Mouse (Mus musculus) ovary, postnatal 14 days (tissue): ENCODE measurements around the gene Ptpn9.

Experiments used
- DNase-seq: peaks from one replicate; pipeline ENCODE4 v3.0.0; 2022; ENCODE audit warnings: low spot score

The Ptpn9 gene

DNA sequence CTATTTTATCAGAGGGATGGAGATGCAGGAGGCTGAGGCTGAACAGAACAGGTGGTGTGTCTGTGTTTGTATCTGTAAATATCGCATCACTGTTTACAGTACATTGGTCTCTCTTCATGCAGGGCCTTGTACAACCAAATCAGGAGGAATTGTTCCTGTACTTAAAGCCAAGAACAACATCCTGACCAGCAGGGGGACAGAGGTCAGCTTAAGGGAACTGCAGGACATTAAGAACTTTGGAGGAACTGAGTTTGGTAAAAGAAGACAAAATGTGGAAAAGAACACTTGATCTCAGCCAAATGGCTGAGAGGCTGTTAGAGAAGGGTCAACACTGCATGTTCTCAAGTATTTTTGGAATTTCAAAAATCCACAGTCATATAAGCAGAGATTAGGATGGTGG, 20.0 kb downstream of the Ptpn9 start:
- no peak for DNase-seq

DNA sequence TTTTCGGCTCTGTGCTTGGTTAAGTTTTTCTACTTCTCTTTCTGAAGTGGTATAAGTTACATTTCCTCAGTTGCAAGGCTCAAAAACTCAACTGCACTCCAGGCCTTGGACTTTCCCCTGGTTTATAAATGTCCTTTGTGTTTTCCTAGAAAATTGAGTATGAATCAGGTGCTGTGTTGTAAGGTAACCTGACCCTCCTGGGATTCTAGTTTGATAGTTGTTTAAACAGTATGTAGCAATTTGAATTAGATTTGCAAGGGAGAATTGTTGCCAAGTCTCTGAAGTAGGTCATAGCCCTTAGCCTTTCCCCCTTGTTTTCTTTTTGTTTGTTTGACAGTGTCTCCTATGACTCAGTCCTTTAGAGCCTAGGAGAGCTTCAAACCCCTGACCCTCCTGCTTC, 22.9 kb downstream of the Ptpn9 start:
- DNase-seq, result no peak

DNA sequence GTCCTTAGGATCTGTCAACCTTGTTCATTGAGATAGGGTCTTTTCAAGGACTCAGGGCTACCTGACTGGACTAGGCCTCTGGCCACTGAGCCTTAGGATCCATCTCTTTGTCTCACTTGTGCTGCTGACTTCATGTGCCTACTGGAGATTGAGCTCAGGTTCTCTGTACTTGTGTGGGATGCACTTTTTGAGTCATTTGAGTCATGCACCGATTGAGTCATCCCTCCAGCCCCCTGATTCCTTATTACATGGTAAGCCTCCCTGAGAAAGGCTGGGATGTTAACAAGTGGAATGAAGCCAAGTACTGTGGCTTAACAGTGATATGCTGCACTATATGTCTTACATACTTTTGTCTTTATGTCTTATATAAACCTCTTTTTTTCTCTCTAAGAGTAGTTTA, 37.0 kb downstream of the Ptpn9 start:
- DNase-seq, result no peak

DNA sequence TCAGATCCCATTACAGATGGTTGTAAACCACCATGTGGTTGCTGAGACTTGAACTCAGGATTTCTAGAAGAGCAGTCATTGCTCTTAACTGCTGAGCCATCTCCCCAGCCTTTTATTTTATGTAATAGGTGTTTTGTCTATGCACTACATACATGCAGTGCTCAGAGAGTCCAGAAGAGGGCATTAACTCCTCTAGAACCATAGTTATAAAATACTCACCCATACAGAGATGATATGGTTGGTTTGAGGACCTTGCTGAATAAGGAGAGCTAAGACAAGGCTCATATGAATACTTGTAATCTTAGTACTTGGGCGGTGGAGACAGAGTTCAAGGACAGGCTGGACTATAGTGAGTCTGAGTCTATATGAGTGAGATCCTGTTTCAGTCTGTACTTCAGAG, 61.5 kb downstream of the Ptpn9 start:
- peak; percentile 41 for DNase-seq

DNA sequence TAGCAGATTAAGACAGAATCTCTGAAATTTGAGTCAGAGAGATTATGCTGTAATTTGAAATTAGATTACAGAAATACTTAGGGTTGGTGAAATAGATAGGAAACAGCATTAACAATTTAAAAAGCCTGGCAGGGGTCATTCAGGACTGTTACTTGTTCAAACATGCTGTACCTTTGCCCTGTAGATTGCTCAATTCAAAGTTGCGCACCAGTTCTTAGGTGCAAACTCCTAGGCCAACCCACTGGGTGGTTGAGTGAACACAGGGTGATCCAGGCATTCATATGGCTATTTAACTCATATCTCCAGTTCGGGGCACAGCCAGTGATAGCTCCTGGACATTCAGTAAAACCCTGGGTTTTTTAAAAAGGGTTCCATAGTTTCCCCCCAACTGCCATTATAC, 69.4 kb downstream of the Ptpn9 start:
- no peak for DNase-seq

DNA sequence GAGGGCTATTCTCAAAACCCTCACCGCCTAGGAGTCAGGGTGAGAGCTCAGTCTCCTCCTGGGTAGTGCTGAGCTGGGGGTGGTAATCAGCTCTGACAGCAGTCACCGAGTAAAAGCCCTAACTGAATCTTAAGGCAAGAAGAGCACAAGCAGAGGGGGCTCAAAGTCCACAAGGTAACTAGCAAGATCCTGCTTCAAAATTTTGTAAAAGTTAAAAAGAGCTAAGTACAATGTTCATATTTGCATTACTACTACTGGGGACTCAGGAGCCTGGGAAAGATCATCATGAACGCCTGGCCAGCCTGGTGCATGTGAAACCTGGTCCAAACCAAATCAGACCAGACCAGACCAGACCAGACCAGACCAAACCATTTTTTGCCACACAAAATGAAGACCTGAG, 73.5 kb downstream of the Ptpn9 start:
- no peak for DNase-seq

DNA sequence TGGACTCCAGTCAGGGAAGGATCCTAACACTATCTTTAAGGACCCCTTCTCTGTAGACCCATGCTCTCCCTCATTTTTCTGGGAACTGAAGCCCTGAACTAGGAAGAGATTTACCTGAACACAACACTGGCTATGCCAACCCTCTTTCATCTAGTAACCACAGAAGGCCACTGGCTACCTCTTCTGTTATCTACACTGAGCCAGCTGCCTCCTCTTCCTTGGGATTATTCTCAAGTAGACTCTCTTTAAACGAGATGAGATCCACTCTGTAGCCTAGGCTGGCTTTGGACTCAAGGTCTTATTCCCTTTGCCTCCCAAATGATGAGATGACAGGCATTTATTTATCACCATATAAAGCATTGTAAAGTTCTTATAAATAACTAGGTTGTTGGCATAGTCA, 75.5 kb downstream of the Ptpn9 start:
- DNase-seq, result no peak

DNA sequence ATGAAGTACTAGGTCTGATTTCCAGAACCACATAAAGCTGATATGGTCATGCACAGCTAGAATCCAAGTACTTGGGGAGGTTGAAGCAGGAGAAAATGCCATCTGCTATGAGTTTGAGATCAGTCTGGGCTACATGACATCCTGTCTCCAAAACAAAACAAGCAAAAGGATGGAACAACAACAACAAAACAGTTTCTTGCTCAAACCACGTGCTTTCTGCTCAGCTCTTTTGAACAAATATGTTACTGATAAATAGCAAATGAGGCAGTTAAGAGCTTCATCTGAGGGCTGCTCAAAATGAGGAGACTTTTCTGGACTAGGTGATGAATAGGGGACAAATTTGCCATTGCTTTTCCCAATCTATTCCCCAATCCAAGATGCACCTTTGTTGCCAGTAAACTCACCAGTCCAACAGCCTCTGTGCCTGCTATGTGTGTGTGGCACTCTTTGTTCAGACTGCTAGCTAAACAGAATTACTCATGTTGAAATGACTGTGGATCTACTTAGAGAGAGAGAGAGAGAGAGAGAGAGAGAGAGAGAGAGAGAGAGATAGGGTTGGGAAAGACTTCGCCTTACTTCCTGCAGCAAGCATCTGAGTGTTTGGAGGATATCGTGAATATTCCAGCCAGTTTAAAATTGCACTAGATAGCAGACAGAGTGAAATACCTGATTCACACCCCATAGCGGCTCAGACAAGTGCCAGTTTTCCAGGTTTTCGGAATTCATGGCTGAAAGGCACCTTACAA, 76.2 kb downstream of the Ptpn9 start:
- no peak for DNase-seq

DNA sequence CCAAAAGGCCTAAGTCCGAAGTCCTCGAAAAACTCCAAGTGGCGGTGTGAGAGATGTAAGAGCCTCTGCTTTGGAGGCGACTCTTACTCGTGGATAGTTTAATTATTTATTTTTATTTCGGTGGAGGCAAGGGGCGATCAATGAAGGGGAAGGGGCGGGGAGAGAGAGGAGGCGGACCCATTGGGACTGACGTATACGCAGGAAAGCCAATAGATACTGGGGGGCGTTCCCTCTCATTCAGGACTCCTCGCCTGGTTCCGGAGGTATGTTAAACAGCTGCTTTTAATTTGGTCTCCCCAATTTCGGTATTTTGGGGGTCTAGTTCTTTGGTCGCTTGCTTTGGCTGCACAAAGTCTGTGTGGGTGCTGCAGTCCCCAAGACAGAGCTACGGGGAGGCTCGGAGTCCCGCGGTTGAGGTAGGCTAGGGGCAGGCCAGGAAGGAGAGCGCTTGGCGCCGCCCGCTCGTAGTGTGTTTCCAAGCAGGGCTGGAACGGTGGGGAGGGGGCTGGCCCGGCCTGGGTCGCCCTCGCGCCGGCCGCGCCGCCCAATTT, 77.2 kb downstream of the Ptpn9 start, which contains the start of gene Sin3a:
Sin3a (plus strand) TSS at position 240 of the 551 bp plus-strand sequence.
- DNase-seq, result peak; percentile 46

DNA sequence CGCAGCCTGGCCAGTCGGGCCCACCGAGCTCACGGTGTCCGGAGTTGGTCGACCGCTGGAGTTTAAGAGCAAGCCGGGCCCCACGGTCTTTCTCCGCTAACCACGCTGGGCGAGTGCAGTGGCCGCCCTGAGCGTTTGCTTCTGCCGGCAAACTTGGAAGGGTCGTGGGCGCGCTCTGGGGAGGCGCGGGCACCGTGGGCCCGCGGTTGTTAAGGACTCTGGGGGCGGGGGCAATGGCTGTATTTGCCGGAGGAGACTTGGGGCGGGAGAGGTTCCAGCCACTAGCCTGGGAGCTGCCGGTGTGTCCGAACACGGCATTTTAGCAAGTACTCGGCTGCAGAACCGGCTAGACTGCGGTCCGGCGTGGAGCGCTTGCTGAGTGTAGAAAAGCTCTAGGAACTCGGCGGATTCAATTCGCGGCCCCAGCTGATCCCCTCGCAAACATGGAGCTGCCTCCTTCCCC, 77.8 kb downstream of the Ptpn9 start:
- DNase-seq, result no peak

DNA sequence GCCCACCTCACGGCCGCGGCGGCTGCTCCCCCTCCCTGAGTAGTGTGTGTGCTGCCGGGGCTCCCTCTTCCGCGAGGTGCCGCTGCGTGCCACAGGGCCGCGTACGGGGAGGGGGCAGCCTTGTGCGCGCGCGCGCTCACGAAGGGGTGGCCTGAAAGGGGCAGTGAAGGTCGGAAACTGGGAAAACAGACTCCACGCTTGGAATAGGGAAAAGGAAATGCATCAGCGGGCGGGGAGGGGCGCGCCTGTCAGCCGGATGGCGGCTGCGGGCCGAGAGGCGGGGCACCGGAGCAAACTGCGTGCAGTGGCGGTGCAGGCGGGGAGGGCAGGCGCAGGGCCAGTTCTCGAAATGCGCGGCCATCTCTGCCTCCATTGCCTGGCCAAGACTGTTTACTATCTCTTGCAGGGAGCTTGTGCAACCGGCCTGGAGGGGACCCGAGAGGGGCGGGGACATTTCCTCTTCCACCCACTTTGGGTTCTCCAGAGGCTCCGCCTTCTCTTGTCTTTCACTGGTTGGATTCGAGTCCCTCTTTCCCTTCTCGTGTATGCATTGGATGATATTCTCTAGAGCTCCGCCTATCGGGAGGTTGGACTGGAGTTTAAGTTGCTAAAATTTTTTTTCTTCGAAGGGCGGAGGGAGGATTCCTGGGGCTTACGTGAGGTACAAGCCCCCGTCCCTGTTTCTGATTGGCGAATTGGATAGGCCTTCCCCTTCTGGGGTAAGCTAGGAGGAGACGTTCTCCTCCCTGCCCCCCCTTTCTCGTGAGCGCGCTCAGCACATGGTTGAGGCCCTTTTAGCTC, 78.5 kb downstream of the Ptpn9 start:
- peak; percentile 88 for DNase-seq

DNA sequence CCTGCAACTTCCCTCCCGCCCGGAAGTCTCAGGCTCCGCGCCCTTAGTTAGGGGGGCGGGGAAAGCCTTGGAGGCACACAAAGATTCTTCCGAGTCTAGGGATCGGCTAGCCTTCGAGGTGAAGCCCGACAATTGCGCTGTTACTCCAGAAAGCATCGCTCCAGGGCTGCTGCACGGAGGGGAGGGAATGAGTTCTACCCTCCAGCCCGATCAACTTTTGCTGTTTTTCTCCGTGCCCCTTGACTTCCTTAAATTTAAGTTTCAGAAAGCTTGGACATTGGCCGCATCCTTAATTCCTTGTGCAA, 79.0 kb downstream of the Ptpn9 start:
- no peak for DNase-seq

DNA sequence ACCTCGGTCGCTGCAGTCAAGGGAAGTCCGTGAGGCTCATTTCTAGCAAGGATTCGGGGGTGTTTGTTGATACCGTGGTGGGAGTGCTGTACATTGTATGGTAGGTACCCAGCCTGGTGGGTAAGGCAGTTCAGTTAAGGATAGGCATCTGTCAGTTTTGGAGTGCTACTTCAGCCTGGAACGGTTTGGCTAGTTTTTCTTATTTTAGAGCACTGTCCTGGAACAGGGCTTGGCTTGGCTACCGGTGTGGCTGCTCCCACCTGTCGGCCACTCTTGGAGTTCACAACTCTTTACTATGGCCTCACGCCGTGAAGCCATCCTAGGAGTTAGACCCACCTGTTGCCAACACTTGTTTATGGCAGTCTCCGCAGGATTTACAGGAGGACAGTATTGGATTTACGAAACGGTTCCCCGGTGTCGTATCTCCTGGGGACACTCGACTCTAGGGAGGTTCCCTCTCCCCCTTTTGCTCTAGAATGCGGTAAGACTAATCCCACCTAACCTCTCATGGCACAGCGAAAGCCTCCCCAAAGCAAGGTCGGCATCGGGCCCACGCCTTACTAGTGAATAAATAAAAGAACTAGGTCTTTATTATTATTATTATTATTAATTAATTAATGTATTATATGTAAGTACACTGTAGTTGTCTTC, 79.6 kb downstream of the Ptpn9 start:
- DNase-seq, result peak; percentile 38

DNA sequence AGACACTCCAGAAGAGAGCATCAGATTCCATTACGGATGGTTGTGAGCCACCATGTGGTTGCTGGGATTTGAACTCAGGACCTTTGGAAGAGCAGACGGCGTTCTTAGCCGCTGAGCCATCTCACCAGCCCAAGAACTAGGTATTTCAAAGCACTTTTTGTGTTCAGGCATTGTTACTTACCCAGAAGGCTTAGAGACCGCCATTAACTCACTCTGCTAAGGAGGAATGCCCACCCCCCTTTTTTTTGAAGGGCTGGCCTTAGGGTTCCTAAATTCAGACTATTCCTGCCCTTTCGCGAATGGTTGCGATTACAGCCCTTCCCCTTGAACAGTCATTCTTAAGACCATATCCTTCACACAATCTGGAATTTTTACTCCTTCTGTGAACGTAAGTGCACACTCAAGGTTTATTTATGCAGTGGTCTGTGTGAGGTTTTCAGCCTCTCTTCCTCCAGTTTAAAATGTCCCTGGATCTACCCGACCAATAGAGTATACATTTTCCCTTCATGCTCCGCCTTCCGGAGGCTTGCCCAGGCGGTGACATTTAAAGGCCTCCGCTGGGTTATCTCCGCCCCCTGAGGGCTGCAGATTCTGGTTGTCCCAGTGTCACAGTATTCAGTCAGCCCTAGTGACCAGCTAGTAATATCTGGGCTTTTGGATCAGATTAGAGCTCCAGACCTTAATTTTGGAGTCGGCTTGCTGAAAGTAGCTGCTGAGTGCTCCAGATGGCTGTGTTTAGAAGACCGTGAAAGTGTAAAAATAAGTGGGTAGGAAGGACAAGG, 80.3 kb downstream of the Ptpn9 start:
- DNase-seq, result peak; percentile 46

DNA sequence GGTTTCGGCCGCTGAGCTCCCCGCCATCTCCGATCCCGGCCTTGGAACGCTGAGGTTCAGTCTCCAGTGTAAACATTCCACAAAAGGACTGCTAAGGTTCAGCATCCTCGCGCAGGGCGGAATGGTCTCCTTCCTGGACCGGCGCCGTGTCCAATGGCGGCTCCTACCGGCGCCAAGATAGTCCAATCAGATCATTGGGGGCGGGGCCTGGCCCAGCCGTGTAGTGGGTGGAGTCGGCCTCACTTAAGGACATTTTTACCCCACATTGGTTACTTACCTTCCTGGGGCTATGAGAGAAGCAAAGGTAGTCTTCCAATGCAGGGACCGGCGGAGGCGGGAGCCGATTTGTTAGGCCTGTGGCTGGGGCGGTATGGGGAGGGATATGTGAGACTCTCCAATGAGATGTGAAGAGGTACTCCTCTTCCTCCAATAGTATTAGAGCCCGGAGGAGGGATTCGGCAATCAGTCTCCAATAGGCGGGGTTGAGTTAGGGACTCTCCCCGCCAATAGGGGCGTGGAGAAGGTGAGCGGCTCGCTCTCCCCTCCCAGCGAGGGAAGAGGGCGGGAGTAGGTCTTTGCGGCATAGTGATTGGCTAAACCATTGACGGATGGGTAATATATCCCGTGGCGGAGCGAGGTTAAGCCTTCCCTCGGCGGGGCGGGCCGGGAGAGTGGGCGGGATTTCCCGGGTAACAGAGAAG, 81.1 kb downstream of the Ptpn9 start:
- peak; percentile 97 for DNase-seq

DNA sequence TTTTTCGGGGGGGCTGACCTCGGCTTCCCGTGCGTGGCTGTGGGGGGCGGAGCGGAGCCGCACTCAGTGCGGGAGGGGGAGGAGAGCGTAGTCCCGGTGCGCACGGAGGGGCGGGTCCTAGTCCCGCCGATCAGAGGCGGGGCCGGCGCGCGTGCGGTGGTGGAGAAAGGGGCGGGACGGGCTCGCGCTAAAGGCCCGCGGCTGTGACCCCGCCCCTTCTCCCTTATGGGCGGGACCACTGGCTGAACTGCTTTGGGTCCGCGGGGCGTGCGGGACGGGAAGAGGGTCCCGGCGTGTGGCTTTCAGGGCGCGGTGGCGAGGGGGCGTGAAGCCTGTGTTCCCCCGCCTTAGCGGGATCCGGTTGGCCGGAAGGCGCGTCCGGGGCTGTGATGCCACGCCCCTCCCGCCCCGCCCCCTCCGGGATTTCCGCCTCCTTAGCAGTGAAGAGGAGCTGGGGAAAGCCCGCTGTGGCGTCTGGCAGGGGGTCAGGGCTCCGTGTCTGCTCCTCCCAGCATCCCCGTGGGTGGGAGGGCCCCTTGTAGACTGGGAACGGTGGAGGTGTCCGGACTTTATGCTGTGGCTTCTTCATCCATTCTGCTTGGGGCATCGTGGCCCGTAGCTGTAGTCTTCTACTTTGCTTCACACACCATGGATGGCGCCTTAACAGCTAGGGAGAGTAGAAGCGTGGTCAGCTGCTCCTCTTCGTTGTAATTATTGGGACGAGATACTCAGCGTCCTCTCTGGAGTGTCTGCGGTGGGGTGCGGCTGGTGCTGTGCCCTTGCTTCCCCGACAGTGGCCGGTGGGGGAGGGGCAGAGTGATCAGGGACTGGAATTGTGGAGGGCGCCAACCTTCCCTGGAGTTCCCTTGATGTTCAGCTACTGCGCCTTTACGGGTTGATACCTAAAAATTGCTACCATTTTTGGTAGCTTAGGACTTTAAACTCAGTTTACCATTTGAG, 82.3 kb downstream of the Ptpn9 start:
- DNase-seq, result peak; percentile 77

DNA sequence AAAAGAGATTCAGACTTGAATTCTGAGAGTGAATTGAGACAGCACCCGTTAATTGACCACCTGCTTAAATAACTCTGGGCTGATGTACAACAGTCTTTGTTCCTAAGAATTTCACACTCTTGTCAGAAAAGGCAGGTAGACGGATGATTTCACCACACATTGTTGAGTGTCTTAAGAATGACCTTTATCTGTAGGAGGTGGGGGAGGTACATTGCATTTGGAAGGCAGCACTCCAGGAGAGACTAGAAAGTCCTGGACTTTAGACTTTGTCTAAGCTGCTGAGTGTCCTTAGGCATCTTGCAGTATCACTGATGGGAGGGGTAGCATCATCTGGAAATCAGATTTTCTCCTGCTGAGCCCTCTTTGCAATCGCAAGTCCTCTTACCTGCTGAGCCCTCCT, 87.5 kb downstream of the Ptpn9 start:
- DNase-seq, result no peak
